Mouse (Mus musculus) embryo, embryonic 11.5 days (tissue): ENCODE results near the gene Col9a2.

Experiments
- DNase-seq: peaks from one replicate; pipeline ENCODE4 v3.0.0-alpha.2; 2012; ENCODE audit warnings: low read depth, low spot score

Col9a2 gene

GRCm38 (mm10) chr4:121039331-121040115, at the start of gene Col9a2:
Gene Col9a2 (plus strand): TSS chr4:121039385.
- no peak for DNase-seq

GRCm38 (mm10) chr4:120992284-120992683, 46.9 kb upstream of the Col9a2 start:
- DNase-seq, result no peak

GRCm38 (mm10) chr4:120993025-120993424, 46.2 kb upstream of the Col9a2 start:
- no peak for DNase-seq

GRCm38 (mm10) chr4:120995911-120996310, 43.3 kb upstream of the Col9a2 start:
- DNase-seq, result no peak

GRCm38 (mm10) chr4:121001042-121001441, 38.1 kb upstream of the Col9a2 start:
- DNase-seq, result no peak

- DNase-seq, result no peak
These were observed 37.5 kb upstream of the Col9a2 start for GRCm38 (mm10) chr4:121001659-121002058.

- DNase-seq, result no peak
These were observed 36.6 kb upstream of the Col9a2 start for GRCm38 (mm10) chr4:121002400-121003171.

- DNase-seq, result peak; percentile 49
These were observed 35.5 kb upstream of the Col9a2 start for GRCm38 (mm10) chr4:121003611-121004091.

GRCm38 (mm10) chr4:121004679-121005078, 34.5 kb upstream of the Col9a2 start:
- no peak for DNase-seq

GRCm38 (mm10) chr4:121007006-121007405, 32.2 kb upstream of the Col9a2 start:
- DNase-seq, result no peak

- no peak for DNase-seq
These were observed 31.0 kb upstream of the Col9a2 start for GRCm38 (mm10) chr4:121008071-121008745.

- no peak for DNase-seq
These were observed 30.0 kb upstream of the Col9a2 start for GRCm38 (mm10) chr4:121009151-121009550.

- DNase-seq, result no peak
These were observed 28.2 kb upstream of the Col9a2 start for GRCm38 (mm10) chr4:121010770-121011549.

- no peak for DNase-seq
These were observed 24.5 kb upstream of the Col9a2 start for GRCm38 (mm10) chr4:121014594-121015267.

GRCm38 (mm10) chr4:121015268-121015659, 23.9 kb upstream of the Col9a2 start:
- no peak for DNase-seq

GRCm38 (mm10) chr4:121016021-121016898, 22.9 kb upstream of the Col9a2 start:
- DNase-seq, result no peak

- DNase-seq, result peak; percentile 97
These were observed 22.1 kb upstream of the Col9a2 start, which contains the start of gene Smap2 for GRCm38 (mm10) chr4:121016928-121017657. Gene Smap2 (minus strand): TSS chr4:121017247.

GRCm38 (mm10) chr4:121018250-121018649, 20.9 kb upstream of the Col9a2 start:
- DNase-seq, result no peak
